Mouse (Mus musculus): ENCODE data around the gene Commd2.

- TF ChIP-seq EP300 (IDR thresholded peaks at IDR 0.05; ENCODE audit: insufficient read depth, low read depth, low read length) (no peak), CTCF (IDR thresholded peaks at IDR 0.05; ENCODE audit: low read depth, low read length) (no peak), POLR2A (IDR thresholded peaks at IDR 0.05; ENCODE audit: insufficient read depth, low read length) (no peak)
Observed at GRCm38 (mm10) chr3:57696249-57696648, 44.7 kb upstream of the Commd2 start.
